Mouse (Mus musculus): ENCODE measurements at regions not wholly inside any gene's neighbourhood (a gene's known extent, or its start where the extent isn't known, plus 50 kb on each side); places are given as distances from the start of the nearest gene placed in this dataset.
A peak's percentile ranks its signal among the peaks of the same experiment; 100 is the strongest.

GRCm38 (mm10) chr2:47991132-47991531 is 822.8 kb upstream of the Acvr2a start:
- no peak for DNase-seq (ENCODE audit: low spot score in 2 of 2)

- DNase-seq (ENCODE audit: low spot score in 2 of 2): no peak
Measured at GRCm38 (mm10) chr2:47994185-47994584, 819.7 kb upstream of the Acvr2a start.

DNA sequence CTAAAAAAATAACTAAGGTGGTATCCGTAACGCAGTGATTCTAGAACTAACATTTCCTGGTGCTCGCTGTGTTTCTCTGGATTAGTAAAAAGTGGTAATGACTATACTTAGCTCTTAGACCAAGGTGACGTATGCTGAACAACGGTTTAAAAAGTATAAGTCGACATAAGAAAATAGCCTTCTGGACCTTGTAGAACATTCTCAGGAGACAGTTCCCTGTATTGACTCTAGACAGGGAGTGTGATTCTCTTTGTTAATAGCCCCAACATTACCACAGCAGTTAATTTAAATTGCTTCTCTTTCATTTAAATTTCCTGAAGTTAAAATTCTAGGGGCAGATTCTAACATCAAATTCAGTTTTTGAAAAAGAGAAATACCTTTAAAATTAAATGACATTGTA is 812.7 kb upstream of the Acvr2a start:
- DNase-seq (ENCODE audit: low spot score in 2 of 2): no peak

- DNase-seq (ENCODE audit: low spot score in 2 of 2): peak in 1 of 2 experiments; percentile 41
Measured at GRCm38 (mm10) chr2:48001800-48002507, 812.0 kb upstream of the Acvr2a start.

DNA sequence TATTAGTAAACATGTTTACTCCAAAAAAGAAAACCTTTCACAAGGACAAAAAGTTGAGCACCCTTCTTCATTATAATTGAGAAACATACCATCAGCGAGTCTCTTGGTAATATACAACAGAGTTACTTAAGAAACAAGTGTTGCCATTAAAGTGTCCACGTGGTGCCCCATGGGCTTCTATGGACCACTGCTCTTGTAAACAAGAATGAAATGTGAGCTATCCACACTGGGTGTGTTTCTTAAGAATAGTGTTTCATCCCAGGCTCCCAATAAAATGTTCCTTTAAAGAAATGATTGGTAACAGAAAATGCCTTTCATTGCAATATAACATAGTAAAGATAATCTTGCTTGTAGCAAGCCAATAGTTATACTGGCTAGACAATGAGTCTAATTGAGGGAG is 803.6 kb upstream of the Acvr2a start:
- no peak for DNase-seq (ENCODE audit: low spot score in 2 of 2)

GRCm38 (mm10) chr2:48027559-48027958 is 786.4 kb upstream of the Acvr2a start:
- no peak for DNase-seq (ENCODE audit: low spot score in 2 of 2)

DNA sequence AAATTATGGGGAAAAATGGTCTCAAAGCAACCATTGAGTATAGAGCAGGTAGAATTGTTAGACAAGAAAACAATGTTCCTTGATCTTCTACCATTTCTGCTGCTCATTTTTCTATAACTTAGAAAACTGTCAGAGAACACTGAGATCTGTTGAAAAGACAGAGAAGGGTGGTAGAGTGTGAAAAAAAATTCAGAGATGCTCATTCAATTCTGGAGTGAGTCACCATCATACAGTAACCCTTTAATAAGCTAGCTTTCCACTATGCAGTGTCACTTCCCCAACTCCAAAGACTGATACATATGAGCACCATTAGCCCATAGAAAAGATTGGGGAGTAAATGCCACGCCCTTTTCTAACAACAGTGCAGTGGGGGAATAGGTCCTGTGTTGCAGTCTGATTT is 752.5 kb upstream of the Acvr2a start:
- DNase-seq (ENCODE audit: low spot score in 2 of 2): no peak

GRCm38 (mm10) chr2:48063436-48063835 is 750.5 kb upstream of the Acvr2a start:
- DNase-seq (ENCODE audit: low spot score in 2 of 2): peak in 1 of 2 experiments; percentile 14

DNA sequence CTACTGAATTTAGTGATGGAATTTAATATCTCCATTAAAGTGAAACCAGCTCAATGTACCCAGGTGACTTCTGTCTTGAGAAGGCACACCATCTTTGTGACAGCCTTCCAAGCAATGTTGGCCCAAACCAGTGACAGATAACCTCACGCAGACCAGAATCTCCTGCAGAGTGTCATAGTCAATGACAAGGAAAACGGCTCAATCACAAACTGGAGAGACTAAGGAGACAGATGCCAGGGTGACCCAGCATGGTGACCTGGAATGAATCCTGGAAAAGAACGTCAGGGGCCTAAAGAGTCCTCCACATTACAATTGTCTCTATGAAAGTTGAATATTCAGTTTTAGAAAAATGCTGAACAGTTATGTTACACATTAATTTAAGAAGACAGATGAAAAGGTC is 748.7 kb upstream of the Acvr2a start:
- no peak for DNase-seq (ENCODE audit: low spot score in 2 of 2)

- DNase-seq (ENCODE audit: low spot score in 2 of 2): no peak
Measured at GRCm38 (mm10) chr2:48082120-48082799, 731.6 kb upstream of the Acvr2a start.

GRCm38 (mm10) chr2:48098287-48098686 is 715.6 kb upstream of the Acvr2a start:
- DNase-seq (ENCODE audit: low spot score in 2 of 2): no peak

- DNase-seq (ENCODE audit: low spot score in 2 of 2): peak in 1 of 2 experiments; percentile 8
Measured at GRCm38 (mm10) chr2:48098931-48099531, 714.9 kb upstream of the Acvr2a start.

GRCm38 (mm10) chr2:48123662-48124061 is 690.2 kb upstream of the Acvr2a start:
- no peak for DNase-seq (ENCODE audit: low spot score in 2 of 2)

DNA sequence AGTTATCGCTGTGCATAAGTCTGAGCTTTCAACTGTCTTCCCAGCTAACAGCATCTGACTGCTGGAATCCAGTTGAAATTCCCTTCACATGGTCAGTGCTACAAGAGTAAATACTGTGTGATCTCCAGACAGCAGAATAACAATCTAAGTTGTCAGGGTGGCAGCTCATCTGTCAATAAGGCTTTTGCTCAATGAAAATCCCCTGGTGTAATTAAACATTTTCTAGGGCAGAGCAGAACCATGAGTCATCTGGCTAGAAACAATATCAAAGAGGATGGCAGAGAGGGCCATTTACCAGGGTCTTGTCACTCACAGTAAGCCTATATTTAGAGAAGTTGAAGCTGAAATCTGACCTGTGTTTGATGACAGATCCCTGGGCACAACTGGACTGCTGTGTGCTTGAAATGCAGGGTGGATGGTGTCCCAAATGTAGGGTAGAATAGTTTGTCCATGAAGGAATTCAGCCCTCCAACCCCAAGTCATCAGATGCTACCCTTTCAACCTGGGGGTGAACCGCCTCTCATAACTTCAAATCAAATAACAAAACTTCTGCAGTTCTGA is 675.8 kb upstream of the Acvr2a start:
- DNase-seq (ENCODE audit: low spot score in 2 of 2): no peak

DNA sequence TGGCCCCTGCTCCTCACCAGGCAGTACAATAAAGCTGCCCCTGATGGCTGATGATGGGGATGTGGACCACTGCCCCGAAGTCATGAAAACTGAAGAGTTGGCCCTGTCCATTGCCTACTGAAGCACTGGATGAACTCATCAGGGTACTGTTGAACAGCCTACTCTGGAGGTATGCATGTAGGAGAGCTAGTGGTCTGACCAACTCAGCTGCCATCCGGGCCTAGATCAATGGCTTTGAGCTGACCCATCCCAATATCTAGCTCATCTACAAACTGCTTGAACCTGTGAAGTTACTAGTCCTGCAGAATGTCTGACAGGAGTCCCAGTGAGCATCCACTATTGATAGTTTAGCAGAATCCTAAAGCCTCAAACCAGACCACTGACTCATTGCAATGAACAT is 672.6 kb upstream of the Acvr2a start:
- no peak for DNase-seq (ENCODE audit: low spot score in 2 of 2)

DNA sequence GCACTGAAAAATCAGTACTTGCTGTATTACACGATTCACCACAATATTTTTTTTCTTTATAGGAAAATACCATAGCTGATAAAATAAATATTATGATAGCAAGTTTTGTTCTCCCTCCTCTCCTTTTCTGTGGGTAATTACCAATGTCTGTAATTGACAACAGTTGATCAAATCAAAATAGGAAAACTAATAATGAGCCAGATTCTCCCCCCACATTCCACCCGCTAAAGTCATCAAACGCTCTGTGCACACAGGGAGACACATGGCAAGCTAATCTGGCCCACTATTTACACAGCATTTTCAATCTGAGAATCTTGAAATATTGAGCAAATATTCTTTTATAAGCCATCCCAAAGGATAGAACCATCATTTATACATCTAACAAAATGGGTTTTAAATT is 659.2 kb upstream of the Acvr2a start:
- no peak for DNase-seq (ENCODE audit: low spot score in 2 of 2)

- no peak for DNase-seq (ENCODE audit: low spot score in 2 of 2)
Measured at GRCm38 (mm10) chr2:48172626-48173025, 641.3 kb upstream of the Acvr2a start.

- no peak for DNase-seq (ENCODE audit: low spot score in 2 of 2)
Measured at GRCm38 (mm10) chr2:48186161-48186560, 627.7 kb upstream of the Acvr2a start.

GRCm38 (mm10) chr2:48186609-48187008 is 627.3 kb upstream of the Acvr2a start:
- peak; percentile 9 to 38 for DNase-seq (ENCODE audit: low spot score in 2 of 2)

GRCm38 (mm10) chr2:48211804-48212203 is 602.1 kb upstream of the Acvr2a start:
- no peak for DNase-seq (ENCODE audit: low spot score in 2 of 2)

- DNase-seq (ENCODE audit: low spot score in 2 of 2): no peak
Measured at GRCm38 (mm10) chr2:48220771-48221170, 593.1 kb upstream of the Acvr2a start.

DNA sequence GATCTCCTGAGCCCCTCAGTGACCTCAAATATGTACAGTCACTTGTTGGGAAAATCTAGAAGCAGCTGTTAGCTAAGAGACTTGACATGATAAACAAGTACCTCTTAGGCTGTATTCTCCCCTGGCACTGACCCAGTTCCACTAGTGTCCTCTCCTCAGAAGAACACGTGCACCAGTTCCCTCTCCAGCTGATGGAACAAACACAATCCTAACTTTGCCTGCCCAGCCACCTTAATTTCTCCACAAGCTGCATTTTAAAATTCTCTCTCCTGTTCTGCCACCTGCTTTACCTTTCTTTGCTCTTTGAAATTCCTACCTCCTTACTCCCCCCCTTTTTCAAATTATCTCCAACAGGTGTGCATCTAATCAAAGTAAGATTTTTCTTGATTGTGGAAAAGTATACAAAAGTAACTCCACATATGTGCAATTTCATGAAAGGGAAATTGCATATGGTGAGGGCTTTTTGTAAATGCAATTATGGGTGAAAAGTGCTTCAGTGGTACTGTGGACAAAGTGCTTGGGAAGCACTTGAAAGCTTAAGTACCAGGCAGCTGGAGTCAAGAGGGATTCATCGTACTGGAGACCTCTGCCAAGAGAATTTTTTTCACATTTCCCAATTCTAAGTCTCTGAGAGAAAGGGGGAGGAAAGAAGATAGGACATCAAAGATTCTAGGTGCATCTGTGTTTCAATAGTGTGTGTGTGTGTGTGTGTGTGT is 590.7 kb upstream of the Acvr2a start:
- DNase-seq (ENCODE audit: low spot score in 2 of 2): no peak
